Mouse (Mus musculus) CH12F3 (cell line): Measurements from ENCODE around the gene Cfap206.

Experiments
- in situ Hi-C: fragments of 300-500 bp; cut with MboI; formaldehyde crosslinking; loops from 2 replicates; pipeline ENCODE4 v1.14.3; 2020; ENCODE audit warnings: low sequenced_read_pairs

Gene Cfap206

GRCm38 (mm10) chr4:34680530-34680929 is 49.5 kb downstream of the Cfap206 start:
- in situ Hi-C loops: no loop called here

GRCm38 (mm10) chr4:34673721-34674120 is 56.3 kb downstream of the Cfap206 start:
- in situ Hi-C loops: no loop called here

- in situ Hi-C loops: no loop called here
These were observed 62.1 kb downstream of the Cfap206 start for GRCm38 (mm10) chr4:34667923-34668322.

GRCm38 (mm10) chr4:34661927-34662326 is 68.1 kb downstream of the Cfap206 start:
- in situ Hi-C loops: no loop called here

- in situ Hi-C loops: no loop called here
These were observed 68.5 kb downstream of the Cfap206 start for GRCm38 (mm10) chr4:34661514-34661913.

- in situ Hi-C loops: no loop called here
These were observed 71.0 kb downstream of the Cfap206 start for GRCm38 (mm10) chr4:34659012-34659411.

GRCm38 (mm10) chr4:34656101-34656500 is 73.9 kb downstream of the Cfap206 start:
- in situ Hi-C loops: no loop called here

- in situ Hi-C loops: no loop called here
These were observed 76.8 kb downstream of the Cfap206 start for GRCm38 (mm10) chr4:34653179-34653578.

GRCm38 (mm10) chr4:34644779-34645178 is 85.2 kb downstream of the Cfap206 start:
- in situ Hi-C loops: no loop called here

GRCm38 (mm10) chr4:34640731-34641130 is 89.3 kb downstream of the Cfap206 start:
- in situ Hi-C loops: no loop called here

- in situ Hi-C loops: no loop called here
These were observed 90.2 kb downstream of the Cfap206 start for GRCm38 (mm10) chr4:34639745-34640364.
